Mouse (Mus musculus) liver, postnatal 0 days (tissue): Measurements from ENCODE around the gene Lcn5. TPM values are rescaled to one million over a fixed set of nuclear protein-coding genes. Genes with fewer than 3 reads are reported as not detected.

ENCODE experiments used
- ATAC-seq: fragments of 200-750 bp; cut with Nextera tagmentation; 2 replicates; pipeline ENCODE4 v1.8.0; 2017; ENCODE audit warnings: mild to moderate bottlenecking, moderate library complexity
- DNase-seq: peaks from one replicate; pipeline ENCODE4 v3.0.0-alpha.2; 2016
- H3K27ac ChIP-seq: fragments of 300-500 bp; sonication (generic); 2 replicates; pipeline ENCODE4 v1.5.1; 2014; ENCODE audit warnings: antibody characterized with exemption, moderate library complexity, mild to moderate bottlenecking, low read depth
- H3K27me3 ChIP-seq: fragments of 300-500 bp; sonication (generic); 2 replicates; pipeline ENCODE4 v1.6.1; 2014; ENCODE audit warnings: low read length, control low read depth, mixed read lengths; ENCODE audit not compliant: insufficient read depth
- H3K36me3 ChIP-seq: fragments of 300-500 bp; sonication (generic); replicated peaks from 2 replicates; pipeline ENCODE4 v1.6.1; 2014; ENCODE audit warnings: mild to moderate bottlenecking, control low read depth, low read length, moderate library complexity, mixed read lengths; ENCODE audit not compliant: insufficient read depth
- H3K4me1 ChIP-seq: fragments of 300-500 bp; sonication (generic); 2 replicates; pipeline ENCODE4 v1.6.1; 2014; ENCODE audit warnings: antibody characterized with exemption, mild to moderate bottlenecking, control low read depth; ENCODE audit not compliant: insufficient read depth
- H3K4me2 ChIP-seq: fragments of 300-500 bp; sonication (generic); 2 replicates; pipeline ENCODE4 v1.6.1; 2014; ENCODE audit warnings: low read depth, mild to moderate bottlenecking, low read length, moderate library complexity, mixed read lengths
- H3K4me3 ChIP-seq: fragments of 300-500 bp; sonication (generic); 2 replicates; pipeline ENCODE4 v1.5.1; 2014; ENCODE audit warnings: low read depth, low read length
- H3K9ac ChIP-seq: fragments of 300-500 bp; sonication (generic); replicated peaks from 2 replicates; pipeline ENCODE4 v1.6.1; 2014; ENCODE audit warnings: mild to moderate bottlenecking, moderate library complexity
- H3K9me3 ChIP-seq: fragments of 300-500 bp; sonication (generic); 2 replicates; pipeline ENCODE4 v1.6.1; 2016; ENCODE audit warnings: mild to moderate bottlenecking, control low read depth, low read length, mixed read lengths
- CTCF ChIP-seq: sonication (generic); IDR thresholded peaks from 2 replicates; pipeline ENCODE4 v1.5.1; 2016; ENCODE audit warnings: antibody characterized with exemption, low read depth
- EP300 ChIP-seq: IDR thresholded peaks from 2 replicates; pipeline ENCODE4 v1.6.1; 2016; ENCODE audit warnings: antibody characterized with exemption, low read depth, mild to moderate bottlenecking
- WGBS: fragments of 180-500 bp; shearing (Covaris S2); extraction: QIAGEN DNeasy Blood & Tissue Kit; methylation state at CpG from one replicate; pipeline ENCODE4 v1.1.7; 2014; ENCODE audit not compliant: insufficient replicate concordance; 5-methylcytosine and 5-hydroxymethylcytosine counted together
- polyA plus RNA-seq: library from polyadenylated mRNA; unstranded; fragments of >200 nt; fragmentation: Nextera tagmentation; extraction: Ambion mirVana; gene quantifications from 2 replicates; pipeline ENCODE4 v1.2.1, GENCODE M21; 2015

Lcn5 gene
- polyA plus RNA-seq = not detected in 2 replicates

- ATAC-seq = no peak
- no peak within 1 kb of the TSS for H3K27ac ChIP-seq
- H3K4me2 ChIP-seq = no peak within 1 kb of the TSS
- H3K4me1 ChIP-seq = no peaks in the 10 kb centered on the region
- no peak for DNase-seq
- H3K9me3 ChIP-seq = no peaks in the 10 kb centered on the region
- H3K27me3 ChIP-seq = no peaks in the 10 kb centered on the region
- H3K36me3 ChIP-seq = no peaks in the 10 kb centered on the region
- no peak for TF ChIP-seq CTCF
- no peak for TF ChIP-seq EP300
- no peak within 1 kb of the TSS for H3K4me3 ChIP-seq
- no peak within 1 kb of the TSS for H3K9ac ChIP-seq
Observed at GRCm38 (mm10) chr2:25657652-25658051, at the start of gene Lcn5. Gene Lcn5 (plus strand): TSS chr2:25657952.

- H3K27me3 ChIP-seq = no peaks in the 10 kb centered on the region
- no peak overlapping the region for H3K27ac ChIP-seq
- ATAC-seq (peak; percentile 9), DNase-seq (no peak)
- no peaks in the 10 kb centered on the region for H3K36me3 ChIP-seq
- peak overlapping the region; percentile 92 for H3K4me2 ChIP-seq
- peaks cover 21% of the 10 kb centered on the region for H3K4me1 ChIP-seq
- no peak overlapping the region; the same call in 1 of the 2 replicates for H3K9ac ChIP-seq
- H3K9me3 ChIP-seq = no peaks in the 10 kb centered on the region
- TF ChIP-seq EP300 (no peak), CTCF (no peak)
- 55% methylated on average over 10 of the region's 10 CpGs for WGBS
- peak overlapping the region; percentile 90 for H3K4me3 ChIP-seq
Observed at GRCm38 (mm10) chr2:25608671-25609070, 49.1 kb upstream of the Lcn5 start.

- Histone ChIP-seq H3K4me3 (no peak overlapping the region), H3K4me2 (no peak overlapping the region), H3K27me3 (peaks cover 23% of the 10 kb centered on the region; the same call in 1 of the 2 replicates), H3K4me1 (peaks cover 5% of the 10 kb centered on the region), H3K36me3 (0 out of 2 replicates have a peak, but pooled peaks cover 4% of the 10 kb centered on the region), H3K9ac (no peak overlapping the region), H3K27ac (no peak overlapping the region), H3K9me3 (no peaks in the 10 kb centered on the region)
- no peak for ATAC-seq
- TF ChIP-seq EP300 = no peak
- no peak for TF ChIP-seq CTCF
- 19% methylated on average over 22 of the region's 22 CpGs for WGBS
- DNase-seq = no peak
Observed at GRCm38 (mm10) chr2:25616398-25616797, 41.4 kb upstream of the Lcn5 start.

- H3K9me3 ChIP-seq = no peaks in the 10 kb centered on the region
- WGBS = 62% methylated on average over 3 of the region's 3 CpGs
- 0 out of 2 replicates have a peak, but pooled peaks cover 4% of the 10 kb centered on the region for H3K36me3 ChIP-seq
- no peak within 1 kb of the TSS for H3K9ac ChIP-seq
- DNase-seq (no peak), ATAC-seq (no peak)
- H3K4me1 ChIP-seq = peaks cover 5% of the 10 kb centered on the region
- no peak within 1 kb of the TSS for H3K27ac ChIP-seq
- H3K4me3 ChIP-seq = no peak within 1 kb of the TSS
- TF ChIP-seq CTCF = no peak
- no peak for TF ChIP-seq EP300
- no peak within 1 kb of the TSS for H3K4me2 ChIP-seq
- peaks cover 23% of the 10 kb centered on the region; the same call in 1 of the 2 replicates for H3K27me3 ChIP-seq
Observed at GRCm38 (mm10) chr2:25617578-25617977, 40.2 kb upstream of the Lcn5 start, which contains the start of gene Ccdc183. Gene Ccdc183 (minus strand): TSS chr2:25617678.

- DNase-seq = no peak
- no peaks in the 10 kb centered on the region for H3K9me3 ChIP-seq
- 36% methylated on average over 6 of the region's 6 CpGs for WGBS
- H3K4me3 ChIP-seq = no peak overlapping the region
- no peak for ATAC-seq
- peaks cover 21% of the 10 kb centered on the region; the same call in 1 of the 2 replicates for H3K27me3 ChIP-seq
- no peak overlapping the region for H3K4me2 ChIP-seq
- H3K4me1 ChIP-seq = peaks cover 5% of the 10 kb centered on the region
- no peak for TF ChIP-seq EP300
- TF ChIP-seq CTCF = no peak
- H3K9ac ChIP-seq = no peak overlapping the region
- 0 out of 2 replicates have a peak, but pooled peaks cover 4% of the 10 kb centered on the region for H3K36me3 ChIP-seq
- H3K27ac ChIP-seq = no peak overlapping the region
Observed at GRCm38 (mm10) chr2:25620386-25620785, 37.4 kb upstream of the Lcn5 start.

GRCm38 (mm10) chr2:25620852-25621228 is 36.9 kb upstream of the Lcn5 start:
- ATAC-seq = no peak
- peaks cover 16% of the 10 kb centered on the region; the same call in 1 of the 2 replicates for H3K27me3 ChIP-seq
- WGBS = 43% methylated on average over 4 of the region's 4 CpGs

More at GRCm38 (mm10) chr2:25620852-25621228, 36.9 kb upstream of the Lcn5 start:
- H3K4me1 ChIP-seq = peaks cover 5% of the 10 kb centered on the region
- 0 out of 2 replicates have a peak, but pooled peaks cover 4% of the 10 kb centered on the region for H3K36me3 ChIP-seq
- H3K9ac ChIP-seq = no peak overlapping the region
- H3K4me3 ChIP-seq = peak overlapping the region; percentile 30; the same call in 1 of the 2 replicates
- H3K4me2 ChIP-seq = peak overlapping the region; percentile 65
- H3K9me3 ChIP-seq = no peaks in the 10 kb centered on the region
- TF ChIP-seq CTCF (no peak), EP300 (no peak)
- DNase-seq = no peak
- H3K27ac ChIP-seq = no peak overlapping the region
